Comparison of ENCODE assay signal across 24 mouse cellular contexts in genomic region chr10:68158555-68158954, GRCm38 (mm10).
A peak's percentile ranks its signal among the peaks of the same experiment; 100 is the strongest.
DNase-seq lines count a peak whose midpoint lies in the region; ATAC-seq and TF ChIP-seq lines count a peak whose summit lies in the region.
"Had no signal": no experiment of that assay in that cellular context is flagged by ENCODE, and none has a peak within 500 bp of the region (broad histone marks: within the 10 kb centered on the region; RNA-seq: fewer than 3 reads in every experiment).

No protein-coding gene starts in this region.

- no peak for TF ChIP-seq CTCF in small intestine, adult 2 months (IDR thresholded peaks at IDR 0.05; ENCODE audit: extremely low read depth, insufficient read length, insufficient replicate concordance, low read depth, low read length)

- no peak for ATAC-seq in erythroblast, adult 5-6 weeks (replicated peaks; ENCODE audit: low FRiP score, poor library complexity, severe bottlenecking)
- no peak for ATAC-seq in lung, embryonic 15.5 days (ENCODE audit: borderline replicate concordance, extremely low read depth, low FRiP score, low TSS enrichment)
- ATAC-seq in megakaryocyte-erythroid progenitor cell, adult 5-6 weeks (replicated peaks; ENCODE audit: low FRiP score, low TSS enrichment, poor library complexity, severe bottlenecking), result no peak
- ATAC-seq: forebrain, embryonic 13.5 days; lung, postnatal 0 days; midbrain, embryonic 13.5 days; Patski had no signal

- H3K9me3 ChIP-seq in erythroblast, embryonic 14.5 days (ENCODE audit: control insufficient read depth, low read length), result no peaks in the 10 kb centered on the region
- H3K9me3 ChIP-seq in lung, embryonic 15.5 days, result no peaks in the 10 kb centered on the region
- H3K9me3 ChIP-seq: embryonic facial prominence, embryonic 10.5 days; forebrain, embryonic 13.5 days; hindbrain, embryonic 15.5 days; midbrain, embryonic 13.5 days; neural tube, embryonic 13.5 days had no signal

- H3K36me3 ChIP-seq in erythroblast, embryonic 14.5 days (ENCODE audit: control insufficient read depth), result peaks cover 52% of the 10 kb centered on the region
- no peaks in the 10 kb centered on the region for H3K36me3 ChIP-seq in lung, embryonic 15.5 days
- peaks cover 4% of the 10 kb centered on the region; the same call in 1 of the 2 replicates for H3K36me3 ChIP-seq in small intestine, adult 2 months (ENCODE audit: control insufficient read depth, insufficient read depth, low read length)
- H3K36me3 ChIP-seq: embryonic facial prominence, embryonic 10.5 days; hindbrain, embryonic 15.5 days; midbrain, embryonic 13.5 days; neural tube, embryonic 13.5 days had no signal

- no peak for DNase-seq in lung, postnatal 36 days
- no peak for DNase-seq in embryo, embryonic 11 days
- no peak for DNase-seq in cerebellum, postnatal 10 days
- DNase-seq: adrenal gland, adult 8-10 months; cerebellum, adult 11 months; gastrocnemius, postnatal 10 days; heart, adult 11 months; heart, postnatal 36 days; kidney, adult 8-10 months; kidney, postnatal 14 days; spleen, adult 18-20 months had no signal

- WGBS in lung, embryonic 15.5 days, result 26% methylated on average over 5 of the region's 5 CpGs
- 25% methylated on average over 5 of the region's 5 CpGs for WGBS in small intestine, adult 2 months

- no peak for TF ChIP-seq POLR2A in small intestine, adult 2 months (IDR thresholded peaks at IDR 0.05; ENCODE audit: low read depth, low read length)

- H3K4me2 ChIP-seq in lung, embryonic 15.5 days, result no peak overlapping the region
- H3K4me2 ChIP-seq: forebrain, embryonic 13.5 days; hindbrain, embryonic 15.5 days; midbrain, embryonic 13.5 days; neural tube, embryonic 13.5 days had no signal

- H3K9ac ChIP-seq in lung, embryonic 15.5 days, result no peak overlapping the region
- H3K9ac ChIP-seq: forebrain, embryonic 13.5 days; hindbrain, embryonic 15.5 days; midbrain, embryonic 13.5 days; neural tube, embryonic 13.5 days had no signal

- peaks cover 70% of the 10 kb centered on the region for H3K4me1 ChIP-seq in erythroblast, embryonic 14.5 days (ENCODE audit: control insufficient read depth)
- peaks cover 19% of the 10 kb centered on the region; the same call in 1 of the 2 replicates for H3K4me1 ChIP-seq in lung, embryonic 15.5 days
- H3K4me1 ChIP-seq in small intestine, adult 2 months (ENCODE audit: control insufficient read depth, insufficient read depth, insufficient read length, low read length), result peaks cover 15% of the 10 kb centered on the region; the same call in 1 of the 2 replicates

- peak overlapping the region; percentile 22; the same call in 1 of the 2 replicates for H3K27ac ChIP-seq in lung, embryonic 15.5 days
- peak overlapping the region; percentile 68 for H3K27ac ChIP-seq in small intestine, adult 2 months (ENCODE audit: insufficient read depth, low read depth, low read length)
- H3K27ac ChIP-seq: embryonic facial prominence, embryonic 10.5 days; forebrain, embryonic 13.5 days; hindbrain, embryonic 15.5 days; layer of hippocampus, adult 2 months; midbrain, embryonic 13.5 days; neural tube, embryonic 13.5 days had no signal

- peaks cover 3% of the 10 kb centered on the region; the same call in 1 of the 2 replicates for H3K27me3 ChIP-seq in erythroblast, embryonic 14.5 days (ENCODE audit: control insufficient read depth)
- no peaks in the 10 kb centered on the region for H3K27me3 ChIP-seq in lung, embryonic 15.5 days
- no peaks in the 10 kb centered on the region for H3K27me3 ChIP-seq in small intestine, adult 2 months (ENCODE audit: control insufficient read depth, insufficient read depth, low read length)
- H3K27me3 ChIP-seq: forebrain, embryonic 13.5 days; hindbrain, embryonic 15.5 days; midbrain, embryonic 13.5 days; neural tube, embryonic 13.5 days; Patski had no signal

- peak overlapping the region; percentile 71 for H3K4me3 ChIP-seq in erythroblast, embryonic 14.5 days (replicated peaks)
- H3K4me3 ChIP-seq in lung, embryonic 15.5 days, result no peak overlapping the region
- H3K4me3 ChIP-seq in small intestine, adult 2 months (ENCODE audit: low read depth, low read length), result no peak overlapping the region
- H3K4me3 ChIP-seq: embryonic facial prominence, embryonic 10.5 days; forebrain, embryonic 13.5 days; hindbrain, embryonic 15.5 days; layer of hippocampus, adult 2 months; midbrain, embryonic 13.5 days; neural tube, embryonic 13.5 days had no signal
